Mouse (Mus musculus) neural tube, embryonic 15.5 days (tissue): ENCODE measurements at regions not wholly inside any gene's neighbourhood (a gene's known extent, or its start where the extent isn't known, plus 50 kb on each side); places are given as distances from the start of the nearest gene placed in this dataset.

Source experiments
- ATAC-seq: fragments of 200-750 bp; cut with Nextera tagmentation; 2 replicates; pipeline ENCODE4 v1.8.0; 2017; ENCODE audit warnings: mild to moderate bottlenecking, moderate TSS enrichment, moderate library complexity; ENCODE audit not compliant: low FRiP score
- H3K27ac ChIP-seq: fragments of 300-500 bp; sonication (generic); replicated peaks from 2 replicates; pipeline ENCODE4 v1.5.1; 2015; ENCODE audit warnings: mild to moderate bottlenecking, inconsistent platforms
- H3K27me3 ChIP-seq: fragments of 300-500 bp; sonication (generic); replicated peaks from 2 replicates; pipeline ENCODE4 v1.6.1; 2015; ENCODE audit warnings: inconsistent platforms
- H3K36me3 ChIP-seq: fragments of 300-500 bp; sonication (generic); 2 replicates; pipeline ENCODE4 v1.6.1; 2015; ENCODE audit warnings: inconsistent platforms
- H3K4me1 ChIP-seq: fragments of 300-500 bp; sonication (generic); 2 replicates; pipeline ENCODE4 v1.6.1; 2015; ENCODE audit warnings: inconsistent platforms
- H3K4me2 ChIP-seq: fragments of 300-500 bp; sonication (generic); 2 replicates; pipeline ENCODE4 v1.6.1; 2015; ENCODE audit warnings: inconsistent platforms, mild to moderate bottlenecking, moderate library complexity
- H3K4me3 ChIP-seq: fragments of 300-500 bp; sonication (generic); replicated peaks from 2 replicates; pipeline ENCODE4 v1.5.1; 2015; ENCODE audit warnings: mild to moderate bottlenecking, inconsistent platforms
- H3K9ac ChIP-seq: fragments of 300-500 bp; sonication (generic); replicated peaks from 2 replicates; pipeline ENCODE4 v1.6.1; 2015; ENCODE audit warnings: mild to moderate bottlenecking, inconsistent platforms
- H3K9me3 ChIP-seq: fragments of 300-500 bp; sonication (generic); replicated peaks from 2 replicates; pipeline ENCODE4 v1.6.1; 2016; ENCODE audit warnings: inconsistent platforms
- WGBS: fragments of 180-500 bp; shearing (Covaris S2); methylation state at CpG from one replicate; pipeline ENCODE4 v1.1.7; 2015; ENCODE audit warnings: mixed read lengths; 5-methylcytosine and 5-hydroxymethylcytosine counted together

- Histone ChIP-seq H3K27me3 (no peaks in the 10 kb centered on the region), H3K9ac (no peak overlapping the region), H3K36me3 (no peaks in the 10 kb centered on the region), H3K4me2 (no peak overlapping the region), H3K9me3 (no peaks in the 10 kb centered on the region), H3K4me1 (peaks cover 13% of the 10 kb centered on the region), H3K4me3 (no peak overlapping the region), H3K27ac (no peak overlapping the region)
- ATAC-seq: no peak
- WGBS: 70% methylated on average over 2 of the region's 2 CpGs
Observed at GRCm38 (mm10) chr12:77952492-77952891, 241.6 kb upstream of the Gm6657 start.

- no peak overlapping the region for H3K9ac ChIP-seq
- no peaks in the 10 kb centered on the region for H3K9me3 ChIP-seq
- H3K4me1 ChIP-seq: no peaks in the 10 kb centered on the region
- no peak overlapping the region for H3K4me3 ChIP-seq
- H3K4me2 ChIP-seq: no peak overlapping the region
- no peaks in the 10 kb centered on the region for H3K27me3 ChIP-seq
- no peaks in the 10 kb centered on the region for H3K36me3 ChIP-seq
- ATAC-seq: no peak
- WGBS: 88% methylated on average over 6 of the region's 6 CpGs
- no peak overlapping the region for H3K27ac ChIP-seq
Observed at GRCm38 (mm10) chr12:77962631-77963030, 231.4 kb upstream of the Gm6657 start.

- Histone ChIP-seq H3K4me1 (no peaks in the 10 kb centered on the region), H3K9me3 (no peaks in the 10 kb centered on the region), H3K27me3 (no peaks in the 10 kb centered on the region), H3K27ac (no peak overlapping the region), H3K4me3 (no peak overlapping the region), H3K9ac (no peak overlapping the region), H3K4me2 (no peak overlapping the region), H3K36me3 (no peaks in the 10 kb centered on the region)
- whole genome bisulfite sequencing: 69% methylated on average over 3 of the region's 3 CpGs
- ATAC-seq: no peak
Observed at GRCm38 (mm10) chr12:77968543-77968942, 225.5 kb upstream of the Gm6657 start.

GRCm38 (mm10) chr12:77970026-77970425, 224.0 kb upstream of the Gm6657 start:
- ATAC-seq: no peak
- Histone ChIP-seq H3K27ac (no peak overlapping the region), H3K4me3 (no peak overlapping the region), H3K9me3 (no peaks in the 10 kb centered on the region), H3K9ac (no peak overlapping the region), H3K4me1 (no peaks in the 10 kb centered on the region), H3K4me2 (no peak overlapping the region), H3K36me3 (no peaks in the 10 kb centered on the region), H3K27me3 (no peaks in the 10 kb centered on the region)
- WGBS: 62% methylated on average over 1 of the region's 1 CpGs

- Histone ChIP-seq H3K4me3 (no peak overlapping the region), H3K9ac (no peak overlapping the region), H3K4me2 (no peak overlapping the region), H3K9me3 (no peaks in the 10 kb centered on the region), H3K36me3 (no peaks in the 10 kb centered on the region), H3K4me1 (no peaks in the 10 kb centered on the region), H3K27ac (no peak overlapping the region), H3K27me3 (no peaks in the 10 kb centered on the region)
- ATAC-seq: no peak
- 29% methylated on average over 4 of the region's 4 CpGs for WGBS
Observed at GRCm38 (mm10) chr12:77972165-77972564, 221.9 kb upstream of the Gm6657 start.

GRCm38 (mm10) chr12:77976952-77977351, 217.1 kb upstream of the Gm6657 start:
- H3K27ac ChIP-seq: no peak overlapping the region
- no peaks in the 10 kb centered on the region for H3K36me3 ChIP-seq
- H3K4me2 ChIP-seq: no peak overlapping the region
- H3K4me1 ChIP-seq: no peaks in the 10 kb centered on the region
- H3K9ac ChIP-seq: no peak overlapping the region
- 74% methylated on average over 2 of the region's 2 CpGs for WGBS
- H3K9me3 ChIP-seq: no peaks in the 10 kb centered on the region
- no peak overlapping the region for H3K4me3 ChIP-seq
- ATAC-seq: no peak
- no peaks in the 10 kb centered on the region for H3K27me3 ChIP-seq

- Histone ChIP-seq H3K9ac (no peak overlapping the region), H3K4me2 (no peak overlapping the region), H3K27ac (no peak overlapping the region), H3K4me3 (no peak overlapping the region), H3K9me3 (no peaks in the 10 kb centered on the region), H3K4me1 (no peaks in the 10 kb centered on the region), H3K36me3 (no peaks in the 10 kb centered on the region), H3K27me3 (no peaks in the 10 kb centered on the region)
- no peak for ATAC-seq
- 87% methylated on average over 8 of the region's 8 CpGs for WGBS
Observed at GRCm38 (mm10) chr12:77986738-77987137, 207.3 kb upstream of the Gm6657 start.

GRCm38 (mm10) chr12:77989766-77990165, 204.3 kb upstream of the Gm6657 start:
- WGBS: 41% methylated on average over 3 of the region's 3 CpGs
- no peak for ATAC-seq
- Histone ChIP-seq H3K27me3 (no peaks in the 10 kb centered on the region), H3K4me2 (no peak overlapping the region), H3K4me3 (no peak overlapping the region), H3K9ac (no peak overlapping the region), H3K36me3 (no peaks in the 10 kb centered on the region), H3K9me3 (no peaks in the 10 kb centered on the region), H3K4me1 (no peaks in the 10 kb centered on the region), H3K27ac (no peak overlapping the region)

- Histone ChIP-seq H3K36me3 (no peaks in the 10 kb centered on the region), H3K4me3 (no peak overlapping the region), H3K27me3 (no peaks in the 10 kb centered on the region), H3K4me1 (no peaks in the 10 kb centered on the region), H3K9me3 (no peaks in the 10 kb centered on the region), H3K9ac (no peak overlapping the region), H3K4me2 (no peak overlapping the region), H3K27ac (no peak overlapping the region)
- no peak for ATAC-seq
- 61% methylated on average over 6 of the region's 6 CpGs for WGBS
Observed at GRCm38 (mm10) chr12:77991627-77992026, 202.4 kb upstream of the Gm6657 start.

GRCm38 (mm10) chr12:77994176-77994575, 199.9 kb upstream of the Gm6657 start:
- H3K9ac ChIP-seq: no peak overlapping the region
- 79% methylated on average over 5 of the region's 5 CpGs for WGBS
- no peak for ATAC-seq
- H3K4me1 ChIP-seq: no peaks in the 10 kb centered on the region
- no peak overlapping the region for H3K4me2 ChIP-seq
- no peaks in the 10 kb centered on the region for H3K9me3 ChIP-seq
- no peak overlapping the region for H3K4me3 ChIP-seq
- H3K36me3 ChIP-seq: no peaks in the 10 kb centered on the region
- no peak overlapping the region for H3K27ac ChIP-seq
- H3K27me3 ChIP-seq: no peaks in the 10 kb centered on the region

- Histone ChIP-seq H3K9ac (no peak overlapping the region), H3K4me1 (no peaks in the 10 kb centered on the region), H3K9me3 (no peaks in the 10 kb centered on the region), H3K27ac (no peak overlapping the region), H3K36me3 (no peaks in the 10 kb centered on the region), H3K4me3 (no peak overlapping the region), H3K4me2 (no peak overlapping the region), H3K27me3 (no peaks in the 10 kb centered on the region)
- WGBS: 93% methylated on average over 1 of the region's 1 CpGs
- no peak for ATAC-seq
Observed at GRCm38 (mm10) chr12:77997916-77998315, 196.1 kb upstream of the Gm6657 start.

GRCm38 (mm10) chr12:78000401-78000800, 193.6 kb upstream of the Gm6657 start:
- no peak for ATAC-seq
- Histone ChIP-seq H3K4me3 (no peak overlapping the region), H3K9ac (no peak overlapping the region), H3K4me1 (no peaks in the 10 kb centered on the region), H3K9me3 (no peaks in the 10 kb centered on the region), H3K27me3 (no peaks in the 10 kb centered on the region), H3K36me3 (no peaks in the 10 kb centered on the region), H3K4me2 (no peak overlapping the region), H3K27ac (no peak overlapping the region)
- 86% methylated on average over 3 of the region's 3 CpGs for WGBS

GRCm38 (mm10) chr12:78001846-78002245, 192.2 kb upstream of the Gm6657 start:
- ATAC-seq: no peak
- no peak overlapping the region for H3K4me3 ChIP-seq
- H3K27ac ChIP-seq: no peak overlapping the region
- H3K9me3 ChIP-seq: no peaks in the 10 kb centered on the region
- no peaks in the 10 kb centered on the region for H3K36me3 ChIP-seq
- WGBS: 72% methylated on average over 9 of the region's 9 CpGs
- H3K4me1 ChIP-seq: no peaks in the 10 kb centered on the region
- H3K4me2 ChIP-seq: no peak overlapping the region
- no peak overlapping the region for H3K9ac ChIP-seq
- no peaks in the 10 kb centered on the region for H3K27me3 ChIP-seq
